Mouse (Mus musculus): ENCODE data around the gene Rtn4.
"Not testable (repeated sequence)": the region's sequence is repeated elsewhere in the genome, so short reads cannot be mapped to it uniquely, and the experiment has no call there.

The Rtn4 gene

GRCm38 (mm10) chr11:29692683-29693272, at the start of gene Rtn4:
Gene Rtn4, plus strand, starts transcription at chr11:29692947.
- peak; percentile 99 for DNase-seq

GRCm38 (mm10) chr11:29644421-29644820, 48.3 kb upstream of the Rtn4 start:
- DNase-seq: no peak

GRCm38 (mm10) chr11:29645411-29646066, 47.2 kb upstream of the Rtn4 start:
- no peak for DNase-seq

- no peak for DNase-seq
Measured at GRCm38 (mm10) chr11:29647568-29648319, 45.0 kb upstream of the Rtn4 start.

- not testable (repeated sequence) for DNase-seq
Measured at GRCm38 (mm10) chr11:29655381-29655780, 37.4 kb upstream of the Rtn4 start.

- no peak for DNase-seq
Measured at GRCm38 (mm10) chr11:29660740-29661139, 32.0 kb upstream of the Rtn4 start.

- DNase-seq: no peak
Measured at GRCm38 (mm10) chr11:29667634-29668033, 25.1 kb upstream of the Rtn4 start.

- DNase-seq: no peak
Measured at GRCm38 (mm10) chr11:29669706-29670105, 23.0 kb upstream of the Rtn4 start.

GRCm38 (mm10) chr11:29673359-29673758, 19.4 kb upstream of the Rtn4 start:
- DNase-seq: no peak

- DNase-seq: no peak
Measured at GRCm38 (mm10) chr11:29676718-29677117, 16.0 kb upstream of the Rtn4 start.

GRCm38 (mm10) chr11:29679942-29680341, 12.8 kb upstream of the Rtn4 start:
- DNase-seq: no peak

GRCm38 (mm10) chr11:29680771-29681170, 12.0 kb upstream of the Rtn4 start:
- DNase-seq: no peak

- no peak for DNase-seq
Measured at GRCm38 (mm10) chr11:29684272-29684671, 8.5 kb upstream of the Rtn4 start.

GRCm38 (mm10) chr11:29686176-29686575, 6.6 kb upstream of the Rtn4 start:
- DNase-seq: no peak

- DNase-seq: no peak
Measured at GRCm38 (mm10) chr11:29691556-29691955, 1.2 kb upstream of the Rtn4 start.

- peak; percentile 15 to 28 for DNase-seq
Measured at GRCm38 (mm10) chr11:29692111-29692682, 550 bp upstream of the Rtn4 start.

GRCm38 (mm10) chr11:29693576-29694410, 1.0 kb downstream of the Rtn4 start:
- DNase-seq: peak; percentile 87 to 89

- no peak for DNase-seq
Measured at GRCm38 (mm10) chr11:29694754-29695153, 2.0 kb downstream of the Rtn4 start.

GRCm38 (mm10) chr11:29702721-29703120, 10.0 kb downstream of the Rtn4 start:
- no peak for DNase-seq

GRCm38 (mm10) chr11:29705263-29705662, 12.5 kb downstream of the Rtn4 start:
- no peak for DNase-seq

GRCm38 (mm10) chr11:29706845-29707244, 14.1 kb downstream of the Rtn4 start:
- DNase-seq: no peak

GRCm38 (mm10) chr11:29709512-29709911, 16.8 kb downstream of the Rtn4 start:
- DNase-seq: no peak

GRCm38 (mm10) chr11:29714114-29714513, 21.4 kb downstream of the Rtn4 start:
- DNase-seq: no peak
